Mouse (Mus musculus) adrenal gland, adult (tissue): ENCODE results near the gene Sinhcaf.

Experiments
- DNase-seq, 2 experiments: peaks; one replicate each; pipeline ENCODE4 v3.0.0; 2022 to 2023; ENCODE audit warnings: low spot score in 1 of 2; ENCODE audit not compliant: inconsistent age in 2 of 2

Gene Sinhcaf

DNA sequence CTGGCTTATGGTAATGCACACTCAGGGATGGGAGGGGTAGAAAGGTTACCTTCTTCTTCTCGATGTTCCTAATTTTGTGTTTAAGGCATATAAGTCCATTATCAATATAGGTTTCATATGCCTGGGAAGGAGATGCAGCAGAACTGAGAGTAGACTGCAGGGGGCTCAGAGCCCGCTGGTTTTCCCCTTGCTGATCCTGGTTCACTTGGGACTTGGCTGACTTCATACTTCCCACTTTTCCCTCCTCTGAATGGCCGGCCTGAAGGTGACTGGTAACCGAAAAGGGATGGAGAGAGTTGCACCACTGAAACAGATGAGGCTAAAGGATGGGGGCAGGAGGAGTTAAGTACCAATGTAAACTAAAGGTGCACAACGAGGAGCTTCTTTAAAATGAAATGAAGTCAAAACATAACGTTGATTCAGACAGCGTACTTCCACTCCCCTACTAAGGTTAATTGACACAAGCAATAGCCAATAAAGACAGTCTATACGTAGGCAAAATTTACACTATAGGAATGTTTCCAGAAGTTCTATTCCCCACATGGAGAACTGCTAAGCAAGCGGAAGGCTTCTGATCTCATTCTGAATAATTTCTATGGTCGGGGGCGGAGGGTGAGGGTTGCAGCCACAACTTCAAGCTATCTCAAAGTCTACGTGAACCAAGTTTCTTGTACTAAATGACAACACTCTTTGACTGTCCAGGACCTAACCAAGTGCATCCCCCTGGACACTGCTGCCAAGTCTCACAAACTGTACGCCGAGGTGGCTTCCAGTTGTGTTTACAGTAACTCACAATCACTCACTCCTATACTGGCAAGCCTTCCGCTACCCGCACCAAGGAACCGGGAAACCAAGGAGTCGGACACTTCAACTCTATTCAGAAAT, 51.1 kb downstream of the Sinhcaf start:
- peak in 1 of 2 experiments; percentile 50 for DNase-seq

DNA sequence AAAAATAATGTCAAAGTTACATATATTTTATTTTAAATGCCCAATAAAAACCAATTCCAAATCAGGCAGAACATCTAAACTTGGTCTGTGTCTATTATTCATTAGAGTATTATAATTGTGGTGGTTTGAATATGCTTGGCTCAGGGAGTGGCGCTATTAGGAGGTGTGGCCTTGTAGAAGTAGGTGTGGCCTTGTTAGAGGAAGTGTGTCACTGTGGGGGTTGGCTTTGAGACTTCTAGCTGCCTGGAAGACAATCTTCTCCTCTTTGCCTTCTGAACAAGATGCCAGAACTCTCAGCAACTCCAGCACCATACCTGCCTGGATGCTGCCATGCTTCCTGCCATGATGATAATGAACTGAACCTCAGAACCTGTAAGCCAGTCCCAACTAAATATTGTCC, 72.4 kb downstream of the Sinhcaf start:
- DNase-seq = no peak
